Mouse (Mus musculus) mature B cell (primary cell): ENCODE results near the gene Map4k5.

Experiments used
- in situ Hi-C: fragments of 300-500 bp; cut with MboI; formaldehyde crosslinking; loops from 2 replicates; pipeline ENCODE4 v1.14.3; 2019

Map4k5 gene

GRCm38 (mm10) chr12:69843531-69844445 lies 49.2 kb downstream of the Map4k5 start:
- in situ Hi-C loops = no loop called here

- in situ Hi-C loops = no loop called here
These were observed 54.6 kb downstream of the Map4k5 start for GRCm38 (mm10) chr12:69838376-69838775.

DNA sequence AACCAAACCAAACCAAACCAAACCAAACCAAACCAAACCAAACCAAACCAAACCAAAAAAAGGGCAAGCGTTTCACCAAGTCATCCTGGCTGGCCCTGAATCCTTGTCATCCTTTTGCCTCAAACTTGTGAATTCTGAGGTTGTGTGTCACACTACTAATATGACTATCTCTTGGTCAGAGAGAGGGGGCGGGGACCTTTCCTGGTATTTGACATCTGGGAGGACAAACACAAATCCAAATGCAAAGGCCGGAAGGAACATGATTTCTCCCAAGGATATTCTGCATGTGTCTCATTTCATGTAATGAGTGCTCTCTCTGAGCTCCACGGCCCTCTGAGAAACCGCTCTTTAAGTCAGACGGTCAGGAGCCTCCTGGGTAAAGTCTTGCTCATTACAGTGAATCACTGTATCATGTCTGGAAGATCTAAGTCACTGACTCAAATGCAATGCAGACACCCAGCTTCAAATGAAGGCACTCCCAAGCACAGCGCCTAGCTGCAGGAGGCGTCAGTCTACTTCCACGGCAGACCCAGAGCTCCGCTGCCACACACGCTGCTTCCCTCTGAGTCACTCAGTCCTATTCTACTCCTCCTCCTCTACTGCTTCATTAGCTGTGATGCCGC lies 58.9 kb downstream of the Map4k5 start:
- in situ Hi-C loops = no loop called here

GRCm38 (mm10) chr12:69831239-69831910 lies 61.6 kb downstream of the Map4k5 start:
- in situ Hi-C loops = no loop called here

DNA sequence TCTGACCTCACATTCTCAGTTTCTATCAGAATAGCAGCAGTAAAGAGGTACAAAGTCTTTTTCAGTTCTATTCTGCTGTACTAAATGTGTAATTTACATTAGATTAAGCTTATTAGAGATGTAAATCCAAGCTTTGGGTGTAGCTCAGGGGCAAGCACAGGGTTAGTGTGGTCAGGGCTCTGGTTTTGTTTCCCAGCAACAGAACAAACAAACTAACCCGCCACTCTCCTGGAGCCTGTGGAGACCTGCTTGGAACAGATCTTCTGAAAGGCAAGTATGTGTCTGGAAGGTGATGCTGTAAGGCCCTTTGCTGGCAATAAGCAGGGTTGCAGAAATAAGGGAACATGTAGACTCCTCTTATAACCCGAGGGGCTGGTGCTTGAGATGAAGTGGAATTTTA lies 64.8 kb downstream of the Map4k5 start:
- in situ Hi-C loops = no loop called here

GRCm38 (mm10) chr12:69824881-69825597 lies 68.0 kb downstream of the Map4k5 start:
- in situ Hi-C loops = no loop called here

- in situ Hi-C loops = no loop called here
These were observed 78.7 kb downstream of the Map4k5 start for GRCm38 (mm10) chr12:69814272-69814671.

DNA sequence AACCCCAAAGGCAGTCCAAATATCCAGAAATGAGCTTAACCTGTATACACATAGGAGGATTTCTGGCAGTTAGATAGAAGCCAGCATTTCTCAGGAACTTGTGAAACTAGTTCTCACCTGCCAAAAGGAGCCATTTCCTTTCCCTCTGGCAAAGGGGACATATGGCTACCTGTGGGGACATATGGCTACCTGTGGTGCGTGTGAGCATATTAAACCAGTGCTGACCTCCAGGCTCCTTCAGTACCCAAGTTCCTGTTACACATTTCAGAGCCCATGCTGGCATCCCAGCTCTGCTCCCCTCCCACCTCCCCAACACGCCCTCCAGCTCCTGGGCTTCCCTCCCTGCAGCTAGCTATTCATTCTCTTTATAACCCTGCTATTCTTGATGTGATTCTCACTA lies 79.4 kb downstream of the Map4k5 start:
- in situ Hi-C loops = no loop called here

DNA sequence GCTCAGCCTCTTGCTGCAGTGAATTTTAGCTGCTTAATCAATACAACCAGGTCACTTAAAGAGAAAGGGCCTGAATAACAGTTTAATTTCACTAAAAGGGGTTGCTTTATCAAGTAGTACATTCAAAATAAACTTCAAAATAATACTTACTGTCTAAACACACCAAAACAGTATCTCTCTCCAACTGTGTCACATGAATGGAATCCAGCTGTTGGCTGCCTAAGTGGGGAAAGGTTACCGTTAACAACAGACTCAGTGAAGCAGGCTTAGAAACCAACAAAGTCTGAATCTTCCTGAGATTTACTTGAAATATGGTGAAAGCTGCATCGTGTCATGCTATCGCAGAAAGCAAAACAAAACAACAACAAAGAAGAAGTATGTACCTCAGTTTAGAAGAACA lies 80.0 kb downstream of the Map4k5 start:
- in situ Hi-C loops = no loop called here

- in situ Hi-C loops = no loop called here
These were observed 81.0 kb downstream of the Map4k5 start for GRCm38 (mm10) chr12:69811976-69812375.

DNA sequence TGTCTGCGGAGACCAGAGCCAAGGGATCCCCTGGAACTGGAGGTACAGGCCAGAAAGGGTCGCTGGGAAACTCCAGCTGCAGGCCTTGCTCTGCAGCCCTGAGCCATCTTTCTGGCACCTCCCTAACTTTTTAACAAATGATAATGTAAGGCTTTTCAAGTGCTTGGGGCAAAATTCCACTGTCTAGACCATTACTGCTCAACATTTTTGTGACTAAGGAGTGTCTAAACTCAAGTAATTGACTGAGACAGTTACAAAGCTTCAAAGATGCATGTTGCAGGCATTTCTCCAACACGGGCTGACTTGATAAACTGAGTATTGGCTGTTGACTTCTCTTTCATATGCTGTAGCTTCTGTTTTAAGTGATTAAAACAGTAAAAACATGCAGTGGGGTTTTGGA lies 83.6 kb downstream of the Map4k5 start:
- in situ Hi-C loops = no loop called here

GRCm38 (mm10) chr12:69807399-69807985 lies 85.5 kb downstream of the Map4k5 start:
- in situ Hi-C loops = no loop called here

DNA sequence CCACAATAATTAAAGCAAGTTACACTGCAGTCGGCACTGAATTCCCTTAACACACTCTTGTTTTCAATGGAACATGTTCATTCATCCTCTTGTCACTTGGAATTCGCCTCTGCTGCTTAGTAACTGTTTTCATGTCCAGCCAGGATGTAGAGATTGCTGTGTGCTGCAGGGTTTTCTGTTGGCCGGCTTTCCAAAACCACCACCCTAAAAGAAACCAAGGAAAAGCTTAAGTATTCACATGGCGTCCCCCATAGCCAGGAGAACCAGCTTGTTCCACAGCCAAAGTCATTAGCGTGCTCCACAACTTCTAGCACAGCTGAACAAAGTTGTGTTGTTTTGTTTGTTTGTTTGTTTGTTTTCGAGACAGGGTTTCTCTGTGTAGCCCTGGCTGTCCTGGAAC lies 87.9 kb downstream of the Map4k5 start:
- in situ Hi-C loops = no loop called here

DNA sequence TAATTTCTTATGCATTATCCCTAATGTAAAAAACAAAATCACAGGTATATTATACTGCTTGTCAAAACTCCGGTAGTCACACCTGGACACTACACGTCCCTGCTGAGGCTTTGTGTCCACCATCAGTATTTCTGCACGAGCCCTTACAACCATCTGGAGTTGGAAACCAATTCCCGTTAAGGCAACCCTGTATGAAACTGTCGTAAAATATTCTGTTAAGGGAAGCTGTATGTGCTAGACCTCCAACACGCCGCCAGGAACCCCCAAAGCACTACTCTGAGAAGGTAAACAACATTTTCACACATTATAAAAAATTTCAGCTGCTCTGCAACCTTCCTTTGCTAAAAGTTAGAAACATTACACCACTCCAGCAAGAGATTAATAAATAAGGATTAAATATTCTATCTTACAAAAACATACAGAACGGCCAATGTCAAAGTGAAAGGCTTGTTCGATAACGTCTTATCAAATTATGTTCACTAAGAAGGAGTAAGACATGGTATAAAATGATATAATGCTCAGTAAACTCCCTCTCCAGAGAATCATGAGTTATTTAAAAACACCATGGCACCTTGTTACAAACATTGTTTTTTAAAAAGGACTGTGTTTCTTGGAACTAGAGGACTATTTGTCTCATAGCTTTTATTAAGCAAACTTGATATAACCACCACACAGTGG lies 88.5 kb downstream of the Map4k5 start:
- in situ Hi-C loops = no loop called here

DNA sequence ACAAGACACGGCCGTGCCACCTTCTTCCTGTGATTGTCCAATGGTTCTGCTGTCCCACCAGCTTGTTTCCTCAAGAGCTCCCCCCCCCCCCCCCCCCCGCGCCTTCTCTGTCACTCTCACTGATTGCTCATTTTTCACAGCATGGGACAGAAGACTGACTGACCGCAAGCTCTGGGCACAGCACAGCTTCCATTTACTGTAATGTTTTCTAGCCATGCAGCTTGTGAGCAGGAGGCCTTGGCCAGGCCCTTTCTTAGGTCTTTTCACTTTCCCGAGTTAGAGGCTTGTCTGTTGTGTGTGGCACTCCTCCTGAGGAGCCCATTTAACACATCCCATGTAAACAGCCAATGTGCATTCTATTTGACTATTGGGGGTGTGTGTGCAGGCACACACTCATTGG lies 89.8 kb downstream of the Map4k5 start:
- in situ Hi-C loops = no loop called here

- in situ Hi-C loops = no loop called here
These were observed 92.4 kb downstream of the Map4k5 start for GRCm38 (mm10) chr12:69800586-69800985.

DNA sequence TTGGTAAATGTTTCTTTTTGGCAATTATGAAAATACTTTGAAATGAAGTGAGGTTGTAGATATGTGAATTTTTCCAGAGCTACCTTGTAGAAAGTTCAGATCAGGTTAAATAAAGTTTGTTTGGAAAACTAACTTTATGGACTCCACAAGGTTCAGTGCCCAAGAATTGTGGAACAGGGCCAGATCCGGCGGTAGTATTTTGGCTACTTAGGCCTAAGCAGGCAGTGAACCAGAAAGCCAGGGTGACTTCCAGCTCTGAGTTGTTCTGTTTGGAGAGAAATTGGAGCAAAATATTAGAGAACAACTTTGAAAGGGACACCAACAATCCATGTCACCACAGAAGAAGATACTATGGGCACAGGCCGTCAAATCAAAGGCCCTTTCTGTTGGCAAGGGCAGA lies 96.7 kb downstream of the Map4k5 start:
- in situ Hi-C loops = no loop called here

- in situ Hi-C loops = no loop called here
These were observed 102.2 kb downstream of the Map4k5 start, which contains the start of gene Cdkl1 for GRCm38 (mm10) chr12:69790530-69791505. Gene Cdkl1, minus strand, starts transcription at chr12:69791267.

DNA sequence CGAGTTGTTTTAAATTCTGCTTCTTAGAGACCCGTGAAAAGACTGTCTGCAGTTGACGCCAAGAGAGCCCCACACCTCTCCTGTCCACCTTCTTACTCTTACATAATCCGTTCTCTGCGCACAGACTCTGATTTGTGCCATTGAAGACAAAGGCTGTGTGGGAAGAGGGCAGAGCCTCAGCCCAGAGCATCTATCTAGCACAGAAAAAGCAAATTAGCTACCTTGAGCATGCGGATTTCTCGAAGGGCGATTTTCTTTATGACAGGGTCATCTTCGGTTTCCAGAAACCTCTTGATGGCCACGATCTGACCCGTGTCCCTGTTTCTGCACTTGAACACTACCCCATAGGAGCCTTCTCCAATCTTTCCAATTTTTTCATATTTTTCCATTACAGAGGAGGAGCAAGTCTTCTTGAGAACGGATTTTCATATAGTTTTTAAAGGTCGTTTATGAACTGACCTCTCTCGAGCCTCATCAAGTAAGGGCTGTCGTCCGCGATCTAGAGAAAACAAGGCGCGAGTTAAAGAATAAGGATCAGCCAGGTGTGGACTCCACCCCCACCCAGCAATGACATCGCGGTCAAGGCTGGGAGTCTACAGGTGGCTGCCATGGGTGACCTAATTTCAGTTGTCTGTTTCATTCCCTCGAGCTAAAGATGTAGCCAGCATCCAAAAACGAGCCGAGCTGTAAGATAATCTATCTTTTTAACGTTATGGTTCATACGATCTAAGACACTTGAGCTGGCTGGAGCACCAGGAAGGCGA lies 103.1 kb downstream of the Map4k5 start:
- in situ Hi-C loops = no loop called here
